Mouse (Mus musculus) forebrain, embryonic 14.5 days (tissue): ENCODE measurements at regions not wholly inside any gene's neighbourhood (a gene's known extent, or its start where the extent isn't known, plus 50 kb on each side); places are given as distances from the start of the nearest gene placed in this dataset.

Source experiments
- ATAC-seq: fragments of 200-750 bp; cut with Nextera tagmentation; 2 replicates; pipeline ENCODE4 v1.8.0; 2017; ENCODE audit warnings: mild to moderate bottlenecking, moderate library complexity
- DNase-seq: peaks from one replicate; pipeline ENCODE4 v3.0.0-alpha.2; 2015; ENCODE audit warnings: low spot score
- H3K27ac ChIP-seq: fragments of 300-500 bp; sonication (generic); 2 replicates; pipeline ENCODE4 v1.5.1; 2014; ENCODE audit warnings: low read depth, mild to moderate bottlenecking, control low read depth, low read length, moderate library complexity
- H3K27me3 ChIP-seq: fragments of 300-500 bp; sonication (generic); replicated peaks from 2 replicates; pipeline ENCODE4 v1.6.1; 2014; ENCODE audit warnings: low read length, control low read depth, mixed read lengths; ENCODE audit not compliant: control insufficient read depth, insufficient read depth
- H3K36me3 ChIP-seq: fragments of 300-500 bp; sonication (generic); 2 replicates; pipeline ENCODE4 v1.6.1; 2014; ENCODE audit warnings: low read length, control low read depth; ENCODE audit not compliant: control insufficient read depth, insufficient read depth
- H3K4me1 ChIP-seq: fragments of 300-500 bp; sonication (generic); 2 replicates; pipeline ENCODE4 v1.6.1; 2014; ENCODE audit warnings: antibody characterized with exemption, low read length, control low read depth; ENCODE audit not compliant: control insufficient read depth, insufficient read depth
- H3K4me2 ChIP-seq: fragments of 300-500 bp; sonication (generic); 2 replicates; pipeline ENCODE4 v1.6.1; 2014; ENCODE audit warnings: mild to moderate bottlenecking, control low read depth, low read length
- H3K4me3 ChIP-seq: fragments of 300-500 bp; sonication (generic); 2 replicates; pipeline ENCODE4 v1.5.1; 2014; ENCODE audit warnings: low read depth, low read length, control low read depth
- H3K9ac ChIP-seq: fragments of 300-500 bp; sonication (generic); 2 replicates; pipeline ENCODE4 v1.6.1; 2014; ENCODE audit warnings: mild to moderate bottlenecking, low read length, control low read depth, moderate library complexity
- H3K9me3 ChIP-seq: fragments of 300-500 bp; sonication (generic); replicated peaks from 2 replicates; pipeline ENCODE4 v1.6.1; 2016; ENCODE audit warnings: low read length, control low read depth, mixed read lengths; ENCODE audit not compliant: control insufficient read depth
- WGBS: fragments of 180-500 bp; shearing (Covaris S2); extraction: QIAGEN DNeasy Blood & Tissue Kit; methylation state at CpG from one replicate; pipeline ENCODE4 v1.1.7; 2014; 5-methylcytosine and 5-hydroxymethylcytosine counted together

DNA sequence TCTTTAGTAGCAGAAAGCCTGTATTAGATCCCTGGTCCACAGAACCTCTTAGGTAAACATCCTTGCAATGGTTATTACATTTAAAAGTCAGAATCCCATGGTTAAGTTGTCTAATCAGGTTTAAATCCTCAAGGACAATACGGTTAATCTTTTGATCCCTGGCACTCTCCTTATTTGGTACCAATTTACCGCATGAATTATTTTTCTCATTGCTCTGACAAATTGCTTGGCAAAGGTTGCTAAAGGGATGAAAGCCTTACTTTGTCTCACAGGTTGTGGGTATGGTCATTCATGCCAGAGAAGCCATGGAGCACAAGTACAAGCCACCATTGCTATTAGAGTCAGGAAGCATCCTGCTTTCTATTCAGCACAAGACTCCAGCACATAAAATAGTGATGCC lies 765.0 kb downstream of the Cdh9 start:
- Histone ChIP-seq H3K4me3 (no peak overlapping the region), H3K27me3 (no peaks in the 10 kb centered on the region), H3K4me2 (no peak overlapping the region), H3K36me3 (no peaks in the 10 kb centered on the region), H3K9me3 (no peaks in the 10 kb centered on the region), H3K4me1 (no peaks in the 10 kb centered on the region), H3K27ac (no peak overlapping the region), H3K9ac (no peak overlapping the region)
- DNase-seq (peak; percentile 13), ATAC-seq (no peak)
- WGBS, result 34% methylated on average over 2 of the region's 2 CpGs
